Mouse (Mus musculus) cortical plate, adult 2 months (tissue): Measurements from ENCODE around the gene Dmrtc2.

Experiments
- CTCF ChIP-seq: fragments of 200-500 bp; IDR thresholded peaks from 2 replicates; pipeline ENCODE4 v1.5.1; 2011; ENCODE audit warnings: mild to moderate bottlenecking, control low read depth, low read length; ENCODE audit not compliant: insufficient read depth; ENCODE audit errors: extremely low read depth
- POLR2A ChIP-seq: fragments of 200-500 bp; IDR thresholded peaks from 2 replicates; pipeline ENCODE4 v1.6.1; 2011; ENCODE audit warnings: mild to moderate bottlenecking, low read length, control low read depth; ENCODE audit not compliant: insufficient read depth; ENCODE audit errors: extremely low read depth

GRCm38 (mm10) chr7:24912480-24912879, 42.6 kb downstream of the Dmrtc2 start:
- TF ChIP-seq POLR2A (no peak), CTCF (no peak)
